Mouse (Mus musculus) forebrain, postnatal 0 days (tissue): ENCODE data around the gene Vps26c. TPM values are rescaled to one million over a fixed set of nuclear protein-coding genes. Genes with fewer than 3 reads are reported as not detected.

Source experiments
- ATAC-seq: fragments of 200-750 bp; cut with Nextera tagmentation; 2 replicates; pipeline ENCODE4 v1.8.0; 2017; ENCODE audit warnings: mild to moderate bottlenecking, moderate library complexity
- DNase-seq: peaks from one replicate; pipeline ENCODE4 v3.0.0-alpha.2; 2015
- H3K27ac ChIP-seq: fragments of 300-500 bp; sonication (generic); 2 replicates; pipeline ENCODE4 v1.5.1; 2014; ENCODE audit warnings: low read depth, mild to moderate bottlenecking, antibody characterized with exemption, low read length, moderate library complexity, mixed read lengths
- H3K27me3 ChIP-seq: fragments of 300-500 bp; sonication (generic); 2 replicates; pipeline ENCODE4 v1.6.1; 2014; ENCODE audit warnings: mild to moderate bottlenecking, low read length, mixed read lengths; ENCODE audit not compliant: insufficient read depth
- H3K36me3 ChIP-seq: fragments of 300-500 bp; sonication (generic); 2 replicates; pipeline ENCODE4 v1.6.1; 2014; ENCODE audit warnings: mild to moderate bottlenecking, moderate library complexity; ENCODE audit not compliant: insufficient read depth
- H3K4me1 ChIP-seq: fragments of 300-500 bp; sonication (generic); 2 replicates; pipeline ENCODE4 v1.6.1; 2014; ENCODE audit warnings: antibody characterized with exemption; ENCODE audit not compliant: insufficient read depth
- H3K4me2 ChIP-seq: fragments of 300-500 bp; sonication (generic); 2 replicates; pipeline ENCODE4 v1.6.1; 2014; ENCODE audit warnings: low read depth, mild to moderate bottlenecking, moderate library complexity
- H3K4me3 ChIP-seq: fragments of 300-500 bp; sonication (generic); 2 replicates; pipeline ENCODE4 v1.5.1; 2014; ENCODE audit warnings: low read depth, low read length, mixed read lengths
- H3K9ac ChIP-seq: fragments of 300-500 bp; sonication (generic); 2 replicates; pipeline ENCODE4 v1.6.1; 2014; ENCODE audit warnings: mild to moderate bottlenecking
- H3K9me3 ChIP-seq: fragments of 300-500 bp; sonication (generic); 2 replicates; pipeline ENCODE4 v1.6.1; 2016; ENCODE audit warnings: low read length
- CTCF ChIP-seq: sonication (generic); IDR thresholded peaks from 2 replicates; pipeline ENCODE4 v1.5.1; 2016; ENCODE audit warnings: antibody characterized with exemption, control low read depth, low read depth
- WGBS: fragments of 180-500 bp; shearing (Covaris S2); extraction: QIAGEN DNeasy Blood & Tissue Kit; methylation state at CpG from one replicate; pipeline ENCODE4 v1.1.7; 2014; 5-methylcytosine and 5-hydroxymethylcytosine counted together
- polyA plus RNA-seq: library from polyadenylated mRNA; unstranded; fragments of >200 nt; fragmentation: Nextera tagmentation; extraction: Ambion mirVana; gene quantifications from 2 replicates; pipeline ENCODE4 v1.2.1, GENCODE M21; 2015
- total RNA-seq: library from RNA; depleted of rRNA; stranded (reverse); fragments of >200 nt; gene quantifications from 2 replicates; pipeline ENCODE4 v1.2.3, GENCODE M21; 2014

Gene Vps26c
- total and polyA plus RNA-seq, 2 experiments from 2014 or later, result 55.0 to 72.2 TPM

DNA sequence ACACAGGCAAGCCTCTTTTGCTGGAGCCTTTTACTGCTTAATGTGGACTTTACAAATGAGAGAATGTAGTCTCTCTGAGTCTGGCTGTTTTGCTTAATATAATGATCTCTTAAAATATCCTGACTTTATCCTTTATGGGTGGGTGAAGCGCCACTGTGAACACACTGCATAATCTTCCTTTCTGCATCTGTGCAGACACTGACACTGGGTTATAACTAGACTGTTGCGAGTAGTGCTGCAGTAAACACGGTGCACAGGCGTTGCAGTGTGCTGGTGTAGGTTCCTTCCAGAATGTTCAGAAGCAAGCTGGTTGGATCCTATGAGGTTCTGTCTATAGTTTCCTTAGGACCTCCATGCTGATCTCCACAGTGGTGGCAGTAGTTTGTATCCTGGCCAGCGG is 37.3 kb downstream of the Vps26c start:
- H3K4me2 ChIP-seq, result no peak overlapping the region
- no peak for ATAC-seq

DNA sequence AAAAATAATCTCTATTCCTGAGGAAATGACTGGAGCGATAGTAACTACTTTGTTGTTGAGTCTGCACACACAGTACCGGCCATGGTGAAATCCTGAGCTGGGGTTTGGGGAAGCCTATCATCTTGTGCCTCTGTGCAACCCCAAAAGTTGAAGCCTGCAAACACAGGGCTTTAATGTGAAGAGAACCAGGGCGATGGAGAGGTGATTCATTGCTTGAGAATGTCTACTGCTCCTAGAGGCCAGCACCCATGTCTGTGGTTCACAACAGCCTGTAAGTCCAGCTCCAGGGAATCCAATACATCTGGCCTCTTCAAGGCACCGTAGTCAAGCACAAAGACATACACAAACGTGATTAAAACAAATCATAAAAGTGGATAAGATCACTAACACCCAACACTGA is 39.3 kb downstream of the Vps26c start:
- no peaks in the 10 kb centered on the region for H3K27me3 ChIP-seq

More for the DNA sequence above, 37.3 kb downstream of the Vps26c start:
- H3K9ac ChIP-seq, result no peak overlapping the region
- no peak overlapping the region for H3K4me3 ChIP-seq
- no peaks in the 10 kb centered on the region for H3K9me3 ChIP-seq
- H3K4me1 ChIP-seq, result no peaks in the 10 kb centered on the region
- no peak for TF ChIP-seq CTCF
- WGBS, result 91% methylated on average over 5 of the region's 5 CpGs
- no peaks in the 10 kb centered on the region for H3K27me3 ChIP-seq
- DNase-seq, result no peak
- H3K27ac ChIP-seq, result no peak overlapping the region
- no peaks in the 10 kb centered on the region for H3K36me3 ChIP-seq

DNA sequence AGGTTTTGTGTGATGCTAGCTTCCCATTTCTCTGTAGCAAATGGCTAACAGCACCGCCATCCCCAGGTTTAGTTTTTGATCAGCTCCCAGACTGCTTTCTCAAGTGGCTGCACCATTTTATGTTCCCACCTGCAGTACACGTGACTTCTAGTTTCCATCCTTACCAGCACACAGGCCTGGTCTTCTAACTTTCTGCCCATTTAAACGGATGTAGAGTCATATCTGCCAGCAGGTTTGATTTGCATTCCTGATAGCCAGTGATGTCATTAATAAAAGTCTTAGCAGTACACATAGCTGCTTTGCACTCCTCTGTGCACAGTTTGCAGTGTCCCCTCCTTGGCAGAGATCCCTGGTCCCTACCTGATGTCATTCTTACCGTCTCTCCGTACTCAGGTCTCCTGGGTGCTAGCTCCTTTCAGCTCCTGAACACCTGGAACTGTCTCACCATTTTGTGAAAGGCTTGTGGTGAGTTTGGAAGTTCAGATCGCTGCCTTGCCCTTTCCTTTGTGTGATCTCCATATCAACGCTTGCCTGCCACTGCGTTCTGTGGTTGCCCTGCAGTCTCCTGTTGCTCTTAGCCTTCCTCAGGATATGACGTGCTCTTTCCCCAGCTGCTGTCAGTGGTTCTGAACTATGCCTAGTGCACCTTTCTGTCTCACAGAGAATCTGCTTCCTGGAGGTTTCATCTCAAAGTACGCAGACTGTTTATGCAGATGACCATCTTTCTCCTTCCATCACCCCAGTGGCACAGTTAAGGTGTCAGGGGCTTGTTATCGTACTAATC is 41.7 kb downstream of the Vps26c start:
- no peak for DNase-seq
- no peaks in the 10 kb centered on the region for H3K9me3 ChIP-seq
- no peak for TF ChIP-seq CTCF
- ATAC-seq, result no peak
- H3K4me3 ChIP-seq, result no peak overlapping the region
- H3K27ac ChIP-seq, result no peak overlapping the region
- 82% methylated on average over 11 of the region's 11 CpGs for WGBS
- no peak overlapping the region for H3K4me2 ChIP-seq
- no peaks in the 10 kb centered on the region for H3K4me1 ChIP-seq
- no peak overlapping the region for H3K9ac ChIP-seq
- no peaks in the 10 kb centered on the region for H3K27me3 ChIP-seq
- H3K36me3 ChIP-seq, result no peaks in the 10 kb centered on the region

More for the DNA sequence above, 39.3 kb downstream of the Vps26c start:
- no peak for TF ChIP-seq CTCF
- Histone ChIP-seq H3K27ac (no peak overlapping the region), H3K36me3 (no peaks in the 10 kb centered on the region), H3K9me3 (no peaks in the 10 kb centered on the region), H3K4me1 (no peaks in the 10 kb centered on the region), H3K9ac (no peak overlapping the region), H3K4me3 (no peak overlapping the region), H3K4me2 (no peak overlapping the region)
- ATAC-seq (no peak), DNase-seq (no peak)
- WGBS, result 91% methylated on average over 5 of the region's 5 CpGs

DNA sequence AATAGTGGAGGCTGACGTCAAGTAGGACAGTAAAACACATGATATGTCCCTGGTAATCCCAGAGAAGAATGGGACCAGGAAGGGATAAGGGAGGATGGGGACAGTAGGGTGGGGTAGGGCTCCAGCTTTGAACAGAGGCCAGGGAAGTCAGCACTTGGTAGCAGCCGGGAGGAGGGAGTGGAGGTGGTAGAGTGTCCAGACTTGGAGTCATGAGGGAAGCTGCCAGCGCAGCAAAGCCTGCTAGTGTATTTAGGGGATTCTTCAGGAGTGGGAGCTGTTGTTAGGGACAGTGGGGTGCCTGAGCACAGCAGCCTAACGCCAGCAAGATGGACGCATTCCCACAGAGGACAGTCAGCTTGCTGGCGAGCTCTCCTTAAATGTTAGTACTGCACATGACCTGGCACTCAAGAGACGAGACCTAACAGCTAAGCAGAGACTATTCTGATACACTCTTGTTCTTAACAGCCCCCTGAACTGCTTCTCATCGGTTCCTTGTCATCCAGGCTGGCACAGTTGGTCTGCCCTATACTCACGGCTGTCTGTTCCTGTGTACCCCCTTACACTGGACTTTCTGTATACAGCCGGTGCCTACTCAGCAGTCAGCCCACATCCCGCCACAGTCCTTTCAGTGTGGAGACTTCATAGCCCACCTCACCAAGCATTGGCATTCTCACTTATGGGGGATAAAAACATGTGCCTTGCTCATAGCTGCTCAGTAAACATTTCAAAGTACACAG is 53.4 kb downstream of the Vps26c start:
- ATAC-seq, result peak; percentile 53
- 55% methylated on average over 11 of the region's 11 CpGs for WGBS
- no peak overlapping the region for H3K4me2 ChIP-seq

DNA sequence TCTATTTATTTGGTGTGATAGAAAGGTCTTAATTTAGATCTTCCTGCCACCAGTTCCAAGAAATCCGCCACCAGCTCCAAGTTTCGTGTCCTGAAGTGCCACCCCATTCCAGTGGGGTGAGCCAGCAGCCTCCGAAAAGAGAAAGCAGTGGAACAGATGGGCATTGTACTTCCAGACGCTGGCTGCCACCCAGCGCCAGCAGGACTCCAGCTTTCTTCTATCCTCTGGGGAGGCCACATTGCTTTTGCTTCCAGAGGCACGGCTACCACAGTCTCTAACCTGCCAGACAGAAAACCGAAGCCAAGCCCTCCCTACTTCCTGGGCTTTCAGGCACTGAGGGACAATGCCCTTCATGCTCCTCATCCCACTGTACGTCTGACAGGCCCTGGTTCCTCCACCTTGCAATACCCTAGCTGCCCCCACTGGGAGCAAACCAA is 54.1 kb downstream of the Vps26c start:
- ATAC-seq (peak; percentile 89), DNase-seq (peak; percentile 86)
- Histone ChIP-seq H3K9me3 (no peaks in the 10 kb centered on the region), H3K4me1 (no peaks in the 10 kb centered on the region), H3K36me3 (peaks cover 32% of the 10 kb centered on the region), H3K4me2 (no peak overlapping the region), H3K27me3 (no peaks in the 10 kb centered on the region), H3K9ac (no peak overlapping the region), H3K27ac (peak overlapping the region; percentile 77), H3K4me3 (no peak overlapping the region)
- TF ChIP-seq CTCF, result peak; percentile 35; the same call in 1 of the 2 replicates
- WGBS, result 21% methylated on average over 8 of the region's 8 CpGs

More for the DNA sequence above, 53.4 kb downstream of the Vps26c start:
- no peak overlapping the region for H3K9ac ChIP-seq
- no peaks in the 10 kb centered on the region for H3K27me3 ChIP-seq
- peak; percentile 50 for DNase-seq
- peak overlapping the region; percentile 77 for H3K27ac ChIP-seq
- H3K36me3 ChIP-seq, result peaks cover 24% of the 10 kb centered on the region
- no peak for TF ChIP-seq CTCF
- H3K4me3 ChIP-seq, result no peak overlapping the region
- no peaks in the 10 kb centered on the region for H3K4me1 ChIP-seq
- H3K9me3 ChIP-seq, result no peaks in the 10 kb centered on the region

DNA sequence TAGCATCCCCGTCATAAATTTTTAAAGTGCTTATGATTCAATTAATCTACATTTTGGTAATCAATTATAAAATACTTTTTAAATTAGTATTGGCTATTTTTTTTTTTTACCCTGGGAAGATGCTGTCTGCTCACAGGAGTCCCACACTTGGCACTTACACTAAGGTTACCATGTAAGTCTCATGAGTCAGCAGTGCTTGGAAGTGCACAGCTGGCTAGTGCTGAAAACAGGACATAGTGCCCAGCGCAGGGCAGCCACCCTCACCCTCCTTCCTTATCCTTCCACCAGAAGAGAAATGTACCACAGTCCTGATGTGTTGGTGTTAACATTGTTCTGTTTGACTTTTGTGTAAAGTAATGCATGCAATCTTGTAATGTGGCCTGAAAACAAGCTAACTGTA is 58.2 kb downstream of the Vps26c start:
- Histone ChIP-seq H3K27ac (no peak overlapping the region), H3K27me3 (no peaks in the 10 kb centered on the region), H3K4me1 (no peaks in the 10 kb centered on the region), H3K4me2 (no peak overlapping the region), H3K9ac (no peak overlapping the region), H3K36me3 (peaks cover 69% of the 10 kb centered on the region), H3K4me3 (no peak overlapping the region), H3K9me3 (no peaks in the 10 kb centered on the region)
- DNase-seq (no peak), ATAC-seq (no peak)
- WGBS, result 90% methylated on average over 2 of the region's 2 CpGs
- TF ChIP-seq CTCF, result no peak
